Mouse (Mus musculus) spleen, postnatal 36 days (tissue): ENCODE measurements around the gene Dnah7a.
A peak's percentile ranks its signal among the peaks of the same experiment; 100 is the strongest.
"Not testable (repeated sequence)": the region's sequence is repeated elsewhere in the genome, so short reads cannot be mapped to it uniquely, and the experiment has no call there.

Source experiments
- DNase-seq, 2 experiments: peaks; one replicate each; pipeline ENCODE4 v3.0.0; 2022; ENCODE audit warnings: low spot score in 2 of 2, mixed read lengths in 1 of 2

Dnah7a gene

GRCm38 (mm10) chr1:53388762-53389161 lies 317.8 kb downstream of the Dnah7a start:
- DNase-seq = no peak

GRCm38 (mm10) chr1:53384085-53384688 lies 322.4 kb downstream of the Dnah7a start:
- DNase-seq = no peak

- DNase-seq = no peak
Observed at GRCm38 (mm10) chr1:53377731-53378130, 328.9 kb downstream of the Dnah7a start.

- not testable (repeated sequence) for DNase-seq
Observed at GRCm38 (mm10) chr1:53375965-53376364, 330.6 kb downstream of the Dnah7a start.

GRCm38 (mm10) chr1:53358988-53359387 lies 347.6 kb downstream of the Dnah7a start:
- no peak for DNase-seq

- peak; percentile 98 to 99 for DNase-seq
Observed at GRCm38 (mm10) chr1:53352327-53353261, 354.0 kb downstream of the Dnah7a start, which contains the start of the genes Asdurf, Gm28551 and Asnsd1. Asdurf (minus strand) TSS chr1:53352619. Gm28551 (minus strand) TSS chr1:53352667. Asnsd1 (minus strand) TSS chr1:53352752.
